Mouse (Mus musculus): ENCODE data around the gene Slc6a14. TPM values are rescaled to one million over a fixed set of nuclear protein-coding genes. Genes with fewer than 3 reads are reported as not detected.

Gene Slc6a14
- 0.01 TPM in 1 of 2 replicates, not detected in the other for polyA plus RNA-seq (2012; rRNA removed)

GRCm38 (mm10) chrX:21714829-21715228, at the start of gene Slc6a14:
Slc6a14 (plus strand) TSS chrX:21714896.

DNA sequence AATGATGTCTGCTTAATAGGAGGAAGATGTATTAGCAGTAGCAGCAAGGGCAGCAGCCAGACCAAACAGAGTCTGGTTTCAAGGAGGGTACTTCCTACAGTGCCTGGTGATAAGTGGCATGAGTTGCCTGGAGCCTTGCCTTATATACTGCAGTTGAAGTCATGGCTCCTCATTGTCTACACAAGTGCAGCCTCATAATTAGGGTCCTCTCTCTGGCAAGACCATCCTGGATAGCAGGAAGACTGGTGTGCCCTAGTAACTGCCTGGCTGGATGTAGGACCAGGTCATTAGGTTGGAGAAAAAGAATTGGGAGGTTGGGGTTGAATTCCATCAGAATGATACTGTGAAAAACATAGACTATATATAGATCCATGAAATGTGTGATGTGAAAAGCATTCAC, 30.3 kb downstream of the Slc6a14 start, which contains the start of gene Gm28269:
TSS of gene Gm28269 (minus strand) at position 101 of the 400 bp plus-strand sequence.

Other genes with a start within 250 kb of the Slc6a14 start
- 0.93 and 3.4 TPM in 2 replicates for gene Agtr2, start 230.4 kb upstream of the Slc6a14 start, polyA plus RNA-seq (2012; rRNA removed)
- gene Gm28269, start 30.2 kb downstream of the Slc6a14 start, polyA plus RNA-seq (2012; rRNA removed): not detected in 2 replicates

All from central nervous system, embryonic 18 days (tissue).